Mouse (Mus musculus) embryonic fibroblast, embryonic 13.5 days (primary cell): ENCODE results near the gene Pltp.

ENCODE experiments used
- CTCF ChIP-seq: IDR thresholded peaks from 2 replicates; pipeline ENCODE4 v1.5.1; 2011; ENCODE audit warnings: mild to moderate bottlenecking, control low read depth, low read length, moderate library complexity, borderline replicate concordance; ENCODE audit not compliant: insufficient read depth
- POLR2A ChIP-seq: IDR thresholded peaks from 2 replicates; pipeline ENCODE4 v1.6.1; 2011; ENCODE audit warnings: low read depth, mild to moderate bottlenecking, control low read depth, low read length, moderate library complexity

DNA sequence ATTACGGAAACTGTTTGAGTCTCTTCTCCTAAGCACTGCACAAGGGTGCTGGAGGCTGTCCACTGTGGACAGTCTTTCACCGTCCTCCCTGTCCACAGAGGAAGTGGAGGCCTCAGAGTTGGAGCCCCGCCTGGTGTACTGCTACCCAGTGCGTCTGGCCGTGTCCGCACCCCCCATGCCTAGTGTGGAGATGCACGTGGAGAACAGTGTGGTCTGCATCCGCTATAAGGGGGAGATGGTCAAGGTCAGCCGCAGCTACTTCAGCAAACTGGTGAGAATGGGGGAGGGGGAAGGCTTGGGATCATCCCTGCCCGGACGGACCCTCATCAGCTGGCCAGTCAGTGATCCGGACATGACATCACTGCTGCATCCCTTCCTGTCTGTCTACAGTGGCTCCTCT lies 31.5 kb upstream of the Pltp start:
- TF ChIP-seq CTCF, result no peak
- no peak for TF ChIP-seq POLR2A
